Mouse (Mus musculus) bone marrow macrophage, adult 2 months (primary cell): ENCODE results near the gene Pgam2.

Experiments used
- CTCF ChIP-seq: IDR thresholded peaks from 2 replicates; pipeline ENCODE4 v1.5.1; 2012; ENCODE audit warnings: low read depth, mild to moderate bottlenecking, low read length, moderate library complexity
- POLR2A ChIP-seq: IDR thresholded peaks from 2 replicates; pipeline ENCODE4 v1.6.1; 2012; ENCODE audit warnings: mild to moderate bottlenecking, low read depth, low read length, borderline replicate concordance

DNA sequence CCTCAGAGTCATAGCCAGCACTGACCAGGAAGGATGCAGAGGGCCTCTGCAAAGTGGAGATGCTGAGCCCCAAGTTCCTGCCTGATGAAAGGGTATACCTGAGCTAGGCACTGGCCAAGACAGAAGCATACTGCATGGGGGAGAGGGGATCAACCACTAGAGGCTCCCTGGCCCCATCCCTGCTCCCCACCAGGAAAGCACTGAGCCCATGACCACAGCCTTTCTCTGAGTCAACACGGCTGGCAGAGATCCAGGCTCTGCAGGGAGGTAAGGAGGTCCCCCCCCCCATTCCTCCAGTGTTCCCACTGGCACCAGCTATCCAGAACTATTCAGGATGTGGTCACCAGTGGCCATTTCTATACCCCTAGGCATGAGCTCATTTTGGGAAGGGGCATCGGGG lies 45.8 kb upstream of the Pgam2 start:
- no peak for TF ChIP-seq POLR2A
- TF ChIP-seq CTCF, result no peak
